Mouse (Mus musculus) MEL (cell line): ENCODE measurements around the gene Olfr288. TPM values are rescaled to one million over a fixed set of nuclear protein-coding genes. Genes with fewer than 3 reads are reported as not detected.

Source experiments
- DNase-seq: peaks from one replicate; pipeline ENCODE4 v3.0.0; 2011; ENCODE audit warnings: low read depth, low spot score
- H3K27ac ChIP-seq: 2 replicates; pipeline ENCODE4 v1.5.1; 2012; ENCODE audit warnings: low read depth, mild to moderate bottlenecking, control low read depth, low read length, moderate library complexity; ENCODE audit not compliant: control insufficient read depth
- H3K27me3 ChIP-seq, 2 experiments: fragments of 150-350 bp in 1 of 2; sonication (generic) in 1 of 2; 2 replicates each; pipeline ENCODE4 v1.6.1; 2012; ENCODE audit warnings: low read length in 2 of 2, mild to moderate bottlenecking in 2 of 2, improper control_type of control experiment in 1 of 2, moderate library complexity in 1 of 2; ENCODE audit not compliant: insufficient read depth in 2 of 2, control insufficient read depth in 1 of 2
- H3K36me3 ChIP-seq, 2 experiments: 2 replicates each; pipeline ENCODE4 v1.6.1; 2012 to 2014; ENCODE audit warnings: low read length in 2 of 2, improper control_type of control experiment in 1 of 2, inconsistent platforms in 1 of 2, mild to moderate bottlenecking in 1 of 2; ENCODE audit not compliant: insufficient read depth in 2 of 2, control insufficient read depth in 1 of 2
- H3K4me1 ChIP-seq, 2 experiments: fragments of 150-350 bp in 1 of 2; sonication (generic) in 1 of 2; 2 replicates each; pipeline ENCODE4 v1.6.1; 2012; ENCODE audit warnings: low read length in 2 of 2, improper control_type of control experiment in 1 of 2, mild to moderate bottlenecking in 1 of 2; ENCODE audit not compliant: insufficient read depth in 2 of 2, control insufficient read depth in 1 of 2
- H3K4me3 ChIP-seq, 2 experiments: fragments of 150-350 bp in 1 of 2; sonication (generic) in 1 of 2; 2 replicates each; pipeline ENCODE4 v1.5.1; 2012; ENCODE audit warnings: low read depth in 2 of 2, low read length in 2 of 2, mild to moderate bottlenecking in 2 of 2, moderate library complexity in 2 of 2, control low read depth in 1 of 2, improper control_type of control experiment in 1 of 2; ENCODE audit not compliant: control insufficient read depth in 1 of 2, insufficient read depth in 1 of 2
- H3K79me2 ChIP-seq: 2 replicates; pipeline ENCODE4 v1.6.1; 2012; ENCODE audit warnings: mild to moderate bottlenecking, low read length, moderate library complexity; ENCODE audit not compliant: control insufficient read depth, poor library complexity, insufficient read depth
- H3K9ac ChIP-seq: 2 replicates; pipeline ENCODE4 v1.6.1; 2012; ENCODE audit warnings: low read depth, mild to moderate bottlenecking, control low read depth, low read length, moderate library complexity; ENCODE audit not compliant: control insufficient read depth, poor library complexity, severe bottlenecking
- H3K9me3 ChIP-seq: fragments of 150-350 bp; sonication (generic); replicated peaks from 2 replicates; pipeline ENCODE4 v1.6.1; 2012; ENCODE audit warnings: mild to moderate bottlenecking, low read length, improper control_type of control experiment, moderate library complexity; ENCODE audit not compliant: insufficient read depth
- BHLHE40 ChIP-seq: IDR thresholded peaks from 2 replicates; pipeline ENCODE4 v1.6.1; 2012; ENCODE audit warnings: low read depth, mild to moderate bottlenecking, inconsistent platforms, low read length, improper control_type of control experiment, borderline replicate concordance
- CHD1 ChIP-seq: IDR thresholded peaks from 2 replicates; pipeline ENCODE4 v1.6.1; 2012; ENCODE audit warnings: low read depth, mild to moderate bottlenecking, inconsistent platforms, low read length, improper control_type of control experiment
- CTCF ChIP-seq, 3 experiments: IDR thresholded peaks in 2 of 3; conservative IDR thresholded peaks in 1 of 3; 2 replicates each; pipeline ENCODE4 v1.5.1; 2011 to 2012; ENCODE audit warnings: low read length in 3 of 3, low read depth in 2 of 3, mild to moderate bottlenecking in 2 of 3, improper control_type of control experiment in 1 of 3, inconsistent platforms in 1 of 3, mixed read lengths in 1 of 3, moderate library complexity in 1 of 3; ENCODE audit not compliant: control insufficient read depth in 1 of 3, insufficient read depth in 1 of 3, poor library complexity in 1 of 3, severe bottlenecking in 1 of 3
- EP300 ChIP-seq, 2 experiments: IDR thresholded peaks; 2 replicates each; pipeline ENCODE4 v1.6.1; 2011; ENCODE audit warnings: improper control_type of control experiment in 2 of 2, low read length in 2 of 2, low read depth in 1 of 2, mild to moderate bottlenecking in 1 of 2
- GATA1 ChIP-seq: IDR thresholded peaks from 2 replicates; pipeline ENCODE4 v1.6.1; 2011; ENCODE audit warnings: low read depth, low read length, improper control_type of control experiment
- HCFC1 ChIP-seq: IDR thresholded peaks from 2 replicates; pipeline ENCODE4 v1.6.1; 2012; ENCODE audit warnings: low read depth, mild to moderate bottlenecking, inconsistent platforms, low read length, improper control_type of control experiment, moderate library complexity
- JUND ChIP-seq: IDR thresholded peaks from 2 replicates; pipeline ENCODE4 v1.6.1; 2011; ENCODE audit warnings: low read depth, mild to moderate bottlenecking, improper control_type of control experiment, low read length
- KAT2A ChIP-seq: conservative IDR thresholded peaks from 2 replicates; pipeline ENCODE4 v1.6.1; 2012; ENCODE audit warnings: low read depth, low read length, improper control_type of control experiment, inconsistent platforms
- MAX ChIP-seq: IDR thresholded peaks from 2 replicates; pipeline ENCODE4 v1.6.1; 2011; ENCODE audit warnings: low read length, improper control_type of control experiment
- NRF1 ChIP-seq: IDR thresholded peaks from 2 replicates; pipeline ENCODE4 v1.6.1; 2014; ENCODE audit warnings: low read depth, mild to moderate bottlenecking, inconsistent platforms, low read length, improper control_type of control experiment, moderate library complexity; ENCODE audit not compliant: poor library complexity, insufficient read depth, severe bottlenecking
- POLR2A ChIP-seq, 2 experiments: IDR thresholded peaks; 2 replicates each; pipeline ENCODE4 v1.6.1; 2011 to 2012; ENCODE audit warnings: low read length in 2 of 2, mild to moderate bottlenecking in 2 of 2, control low read depth in 1 of 2, improper control_type of control experiment in 1 of 2, low read depth in 1 of 2, moderate library complexity in 1 of 2; ENCODE audit not compliant: control insufficient read depth in 1 of 2, insufficient read depth in 1 of 2, poor library complexity in 1 of 2
- POLR2AphosphoS5 ChIP-seq: IDR thresholded peaks from 2 replicates; pipeline ENCODE4 v1.6.1; 2012; ENCODE audit warnings: low read depth, borderline replicate concordance, mild to moderate bottlenecking, inconsistent platforms, low read length, moderate library complexity, mixed read lengths
- SIN3A ChIP-seq: IDR thresholded peaks from 2 replicates; pipeline ENCODE4 v1.6.1; 2012; ENCODE audit warnings: low read length, improper control_type of control experiment, inconsistent platforms
- SMC3 ChIP-seq: IDR thresholded peaks from 2 replicates; pipeline ENCODE4 v1.6.1; 2011; ENCODE audit warnings: low read depth, low read length, improper control_type of control experiment
- TBP ChIP-seq: IDR thresholded peaks from 2 replicates; pipeline ENCODE4 v1.8.0; 2011; ENCODE audit warnings: low read depth, low read length, improper control_type of control experiment
- TCF12 ChIP-seq: IDR thresholded peaks from 2 replicates; pipeline ENCODE4 v1.6.1; 2014; ENCODE audit warnings: low read depth, mild to moderate bottlenecking, inconsistent platforms, low read length, improper control_type of control experiment, moderate library complexity
- UBTF ChIP-seq: IDR thresholded peaks from 2 replicates; pipeline ENCODE4 v1.6.1; 2012; ENCODE audit warnings: low read depth, mild to moderate bottlenecking, inconsistent platforms, low read length, improper control_type of control experiment, moderate library complexity, borderline replicate concordance; ENCODE audit not compliant: insufficient read depth
- USF2 ChIP-seq, 2 experiments: IDR thresholded peaks; 2 replicates each; pipeline ENCODE4 v1.6.1; 2011 to 2012; ENCODE audit warnings: improper control_type of control experiment in 2 of 2, low read length in 2 of 2, borderline replicate concordance in 1 of 2, inconsistent platforms in 1 of 2, low read depth in 1 of 2, mild to moderate bottlenecking in 1 of 2; ENCODE audit not compliant: insufficient read depth in 1 of 2
- ZC3H11A ChIP-seq: IDR thresholded peaks from 2 replicates; pipeline ENCODE4 v1.6.1; 2012; ENCODE audit warnings: low read depth, mild to moderate bottlenecking, inconsistent platforms, low read length, improper control_type of control experiment
- ZMIZ1 ChIP-seq: IDR thresholded peaks from 2 replicates; pipeline ENCODE4 v1.6.1; 2012; ENCODE audit warnings: low read depth, mild to moderate bottlenecking, inconsistent platforms, low read length, improper control_type of control experiment, moderate library complexity
- polyA plus RNA-seq, 2 experiments: library from polyadenylated mRNA; stranded (reverse) in 1 of 2; unstranded in 1 of 2; fragments of >175 nt in 1 of 2; fragments of >200 nt in 1 of 2; gene quantifications; 2 replicates each; pipeline versions ENCODE4 v1.2.1 to v1.2.4; 2012; ENCODE audit warnings: low replicate concordance in 2 of 2, low read depth in 1 of 2; ENCODE audit not compliant: insufficient read length in 2 of 2, insufficient read depth in 1 of 2, missing spikeins in 1 of 2
- total RNA-seq: library from RNA; depleted of rRNA; stranded (reverse); fragments of 300-350 nt; gene quantifications from 2 replicates; pipeline ENCODE4 v1.2.3, GENCODE M21; 2012

Olfr288 gene
- total and polyA plus RNA-seq, 3 experiments = not detected

GRCm38 (mm10) chr15:98152916-98153315, 42.4 kb downstream of the Olfr288 start:
- H3K79me2 ChIP-seq = no peaks in the 10 kb centered on the region
- no peaks in the 10 kb centered on the region for H3K9me3 ChIP-seq
- peaks cover 0 to 1% of the 10 kb centered on the region in 2 experiments; a peak in 1 of 4 replicates for H3K27me3 ChIP-seq
- H3K36me3 ChIP-seq = peaks cover 0 to 2% of the 10 kb centered on the region in 2 experiments; a peak in 1 of 4 replicates
- no peak overlapping the region for H3K4me3 ChIP-seq
- DNase-seq = peak; percentile 46
- no peak overlapping the region for H3K27ac ChIP-seq
- TF ChIP-seq SMC3 (0 out of 2 replicates have a peak, but pooled peaks have one; percentile 4), EP300 (IDR thresholded peaks at IDR 0.05; ENCODE audit: low read depth in 1 of 2, low read length in 2 of 2) (peak in 1 of 2 experiments; percentile 34; a peak in 1 of 4 replicates), CTCF (IDR thresholded peaks at IDR 0.05 in 2 of 3, conservative IDR thresholded peaks at IDR 0.05 in 1 of 3; ENCODE audit: control insufficient read depth in 1 of 3, insufficient read depth in 1 of 3, low read depth in 2 of 3, low read length in 3 of 3, poor library complexity in 1 of 3, severe bottlenecking in 1 of 3) (no peak)
- H3K9ac ChIP-seq = no peak overlapping the region
- 0 out of 4 replicates have a peak, but pooled peaks cover 0 to 2% of the 10 kb centered on the region in 2 experiments for H3K4me1 ChIP-seq

DNA sequence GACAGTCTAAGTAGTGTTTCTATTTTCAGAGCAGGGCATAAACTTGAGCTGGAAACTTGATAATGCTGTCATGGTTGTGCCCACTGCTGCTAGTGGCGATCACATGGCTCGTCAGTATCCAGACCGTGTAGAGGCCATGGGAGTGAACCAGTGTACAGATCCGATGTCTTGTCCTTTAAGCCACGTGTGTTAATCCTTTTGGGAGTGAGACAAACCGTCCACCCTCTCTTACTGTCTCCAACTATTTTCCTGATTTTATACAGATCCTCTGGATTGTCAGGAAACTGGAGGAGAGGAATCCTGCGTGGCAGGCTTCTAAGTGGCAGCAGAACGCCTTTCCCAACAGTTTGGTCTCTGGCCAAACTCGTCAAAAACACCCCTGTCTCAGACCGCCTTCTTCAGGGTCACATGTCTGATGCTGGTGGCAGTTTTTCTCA, 46.2 kb downstream of the Olfr288 start:
- no peak for TF ChIP-seq JUND
- no peak for TF ChIP-seq BHLHE40
- TF ChIP-seq SIN3A = no peak
- TF ChIP-seq UBTF = no peak
- TF ChIP-seq KAT2A = no peak
- TF ChIP-seq POLR2AphosphoS5 = no peak
- no peak for TF ChIP-seq ZMIZ1
- TF ChIP-seq TCF12 = no peak
- no peak for TF ChIP-seq POLR2A (IDR thresholded peaks at IDR 0.05; ENCODE audit: control insufficient read depth in 1 of 2, insufficient read depth in 1 of 2, low read depth in 1 of 2, low read length in 2 of 2, poor library complexity in 1 of 2)
- no peak for TF ChIP-seq USF2 (IDR thresholded peaks at IDR 0.05; ENCODE audit: borderline replicate concordance in 1 of 2, insufficient read depth in 1 of 2, low read depth in 1 of 2, low read length in 2 of 2)
- TF ChIP-seq TBP = no peak
- TF ChIP-seq HCFC1 = no peak
- TF ChIP-seq CHD1 = no peak
- no peak for TF ChIP-seq ZC3H11A
- TF ChIP-seq MAX = no peak
- no peak for TF ChIP-seq NRF1
- TF ChIP-seq GATA1 = no peak
- no peak overlapping the region for H3K9ac ChIP-seq
- DNase-seq = no peak
- peaks cover 6 to 12% of the 10 kb centered on the region in 2 experiments; a peak in 3 of 4 replicates for H3K4me1 ChIP-seq
- no peak overlapping the region for H3K27ac ChIP-seq
- peaks cover 0 to 6% of the 10 kb centered on the region in 2 experiments; a peak in 2 of 4 replicates for H3K36me3 ChIP-seq
- no peak overlapping the region for H3K4me3 ChIP-seq
- peaks cover 9% of the 10 kb centered on the region for H3K79me2 ChIP-seq
- no peaks in the 10 kb centered on the region for H3K9me3 ChIP-seq
- peaks cover 0 to 1% of the 10 kb centered on the region in 2 experiments; a peak in 1 of 4 replicates for H3K27me3 ChIP-seq
